Mouse (Mus musculus) hindbrain, embryonic 15.5 days (tissue): ENCODE measurements around the gene Lrp10. TPM values are rescaled to one million over a fixed set of nuclear protein-coding genes. Genes with fewer than 3 reads are reported as not detected.

Source experiments
- ATAC-seq: fragments of 200-750 bp; cut with Nextera tagmentation; 2 replicates; pipeline ENCODE4 v1.8.0; 2017; ENCODE audit warnings: low read depth, moderate number of reproducible peaks, moderate TSS enrichment; ENCODE audit not compliant: low FRiP score
- H3K27ac ChIP-seq: fragments of 300-500 bp; sonication (generic); replicated peaks from 2 replicates; pipeline ENCODE4 v1.5.1; 2015; ENCODE audit warnings: mild to moderate bottlenecking, inconsistent platforms
- H3K27me3 ChIP-seq: fragments of 300-500 bp; sonication (generic); 2 replicates; pipeline ENCODE4 v1.6.1; 2015; ENCODE audit warnings: control low read depth, inconsistent platforms
- H3K36me3 ChIP-seq: fragments of 300-500 bp; sonication (generic); 2 replicates; pipeline ENCODE4 v1.6.1; 2015; ENCODE audit warnings: control low read depth, inconsistent platforms
- H3K4me1 ChIP-seq: fragments of 300-500 bp; sonication (generic); replicated peaks from 2 replicates; pipeline ENCODE4 v1.6.1; 2015; ENCODE audit warnings: control low read depth, inconsistent platforms
- H3K4me2 ChIP-seq: fragments of 300-500 bp; sonication (generic); 2 replicates; pipeline ENCODE4 v1.6.1; 2015; ENCODE audit warnings: moderate library complexity, mild to moderate bottlenecking, inconsistent platforms
- H3K4me3 ChIP-seq: fragments of 300-500 bp; sonication (generic); 2 replicates; pipeline ENCODE4 v1.5.1; 2015; ENCODE audit warnings: mild to moderate bottlenecking, inconsistent platforms
- H3K9ac ChIP-seq: fragments of 300-500 bp; sonication (generic); 2 replicates; pipeline ENCODE4 v1.6.1; 2015; ENCODE audit warnings: inconsistent platforms
- H3K9me3 ChIP-seq: fragments of 300-500 bp; sonication (generic); 2 replicates; pipeline ENCODE4 v1.6.1; 2016; ENCODE audit warnings: control low read depth, inconsistent platforms
- whole genome bisulfite sequencing: fragments of 180-500 bp; shearing (Covaris S2); methylation state at CpG from one replicate; pipeline ENCODE4 v1.1.7; 2015; 5-methylcytosine and 5-hydroxymethylcytosine counted together
- polyA plus RNA-seq: library from polyadenylated mRNA; unstranded; fragments of >200 nt; fragmentation: Nextera tagmentation; extraction: Ambion mirVana; gene quantifications from 2 replicates; pipeline ENCODE4 v1.2.1, GENCODE M21; 2015

Gene Lrp10
- polyA plus RNA-seq, 1 experiment from 2014 or later, result 34.3 TPM

GRCm38 (mm10) chr14:54439155-54439554 lies 24.8 kb upstream of the Lrp10 start:
- H3K4me3 ChIP-seq, result no peak overlapping the region
- no peak overlapping the region for H3K27ac ChIP-seq
- no peak for ATAC-seq
- H3K4me1 ChIP-seq, result peaks cover 2% of the 10 kb centered on the region; the same call in 1 of the 2 replicates
- H3K9me3 ChIP-seq, result no peaks in the 10 kb centered on the region
- no peaks in the 10 kb centered on the region for H3K36me3 ChIP-seq
- no peak overlapping the region for H3K4me2 ChIP-seq
- no peaks in the 10 kb centered on the region for H3K27me3 ChIP-seq
- no peak overlapping the region for H3K9ac ChIP-seq
- 84% methylated on average over 12 of the region's 12 CpGs for WGBS

GRCm38 (mm10) chr14:54439610-54440009 lies 24.3 kb upstream of the Lrp10 start:
- Histone ChIP-seq H3K9me3 (no peaks in the 10 kb centered on the region), H3K4me2 (no peak overlapping the region), H3K27ac (no peak overlapping the region), H3K4me1 (no peaks in the 10 kb centered on the region), H3K9ac (no peak overlapping the region), H3K36me3 (no peaks in the 10 kb centered on the region), H3K4me3 (no peak overlapping the region), H3K27me3 (no peaks in the 10 kb centered on the region)
- WGBS, result 67% methylated on average over 7 of the region's 7 CpGs
- no peak for ATAC-seq

- H3K4me3 ChIP-seq, result no peak overlapping the region
- ATAC-seq, result no peak
- H3K4me2 ChIP-seq, result no peak overlapping the region
- 94% methylated on average over 14 of the region's 14 CpGs for WGBS
- no peak overlapping the region for H3K27ac ChIP-seq
- H3K4me1 ChIP-seq, result no peaks in the 10 kb centered on the region
- no peaks in the 10 kb centered on the region for H3K27me3 ChIP-seq
- H3K9me3 ChIP-seq, result no peaks in the 10 kb centered on the region
- no peak overlapping the region for H3K9ac ChIP-seq
- H3K36me3 ChIP-seq, result no peaks in the 10 kb centered on the region
Observed at GRCm38 (mm10) chr14:54440538-54440937, 23.4 kb upstream of the Lrp10 start.

- no peak for ATAC-seq
- no peak overlapping the region for H3K4me2 ChIP-seq
- no peaks in the 10 kb centered on the region for H3K9me3 ChIP-seq
- no peaks in the 10 kb centered on the region for H3K27me3 ChIP-seq
- WGBS, result 76% methylated on average over 4 of the region's 4 CpGs
- no peaks in the 10 kb centered on the region for H3K36me3 ChIP-seq
- H3K9ac ChIP-seq, result no peak overlapping the region
- no peak overlapping the region for H3K4me3 ChIP-seq
- H3K4me1 ChIP-seq, result no peaks in the 10 kb centered on the region
- no peak overlapping the region for H3K27ac ChIP-seq
Observed at GRCm38 (mm10) chr14:54441365-54441764, 22.6 kb upstream of the Lrp10 start.

GRCm38 (mm10) chr14:54442548-54442947 lies 21.4 kb upstream of the Lrp10 start:
- no peak overlapping the region for H3K9ac ChIP-seq
- H3K9me3 ChIP-seq, result no peaks in the 10 kb centered on the region
- no peaks in the 10 kb centered on the region for H3K27me3 ChIP-seq
- H3K27ac ChIP-seq, result no peak overlapping the region
- H3K4me2 ChIP-seq, result no peak overlapping the region
- no peak overlapping the region for H3K4me3 ChIP-seq
- H3K4me1 ChIP-seq, result no peaks in the 10 kb centered on the region
- 85% methylated on average over 3 of the region's 3 CpGs for WGBS
- no peak for ATAC-seq
- no peaks in the 10 kb centered on the region for H3K36me3 ChIP-seq

- Histone ChIP-seq H3K4me1 (no peaks in the 10 kb centered on the region), H3K27ac (no peak overlapping the region), H3K9me3 (no peaks in the 10 kb centered on the region), H3K4me3 (no peak overlapping the region), H3K27me3 (no peaks in the 10 kb centered on the region), H3K9ac (no peak overlapping the region), H3K4me2 (no peak overlapping the region), H3K36me3 (no peaks in the 10 kb centered on the region)
- WGBS, result 29% methylated on average over 3 of the region's 3 CpGs
- no peak; the same call in 1 of the 2 replicates for ATAC-seq
Observed at GRCm38 (mm10) chr14:54443196-54443595, 20.7 kb upstream of the Lrp10 start.

- no peaks in the 10 kb centered on the region for H3K9me3 ChIP-seq
- H3K4me2 ChIP-seq, result no peak overlapping the region
- H3K4me3 ChIP-seq, result no peak overlapping the region
- H3K9ac ChIP-seq, result no peak overlapping the region
- H3K4me1 ChIP-seq, result no peaks in the 10 kb centered on the region
- no peak for ATAC-seq
- H3K36me3 ChIP-seq, result no peaks in the 10 kb centered on the region
- H3K27me3 ChIP-seq, result no peaks in the 10 kb centered on the region
- WGBS, result 67% methylated on average over 15 of the region's 15 CpGs
- H3K27ac ChIP-seq, result no peak overlapping the region
Observed at GRCm38 (mm10) chr14:54443712-54444618, 20.0 kb upstream of the Lrp10 start.

GRCm38 (mm10) chr14:54445476-54445875 lies 18.5 kb upstream of the Lrp10 start:
- H3K36me3 ChIP-seq, result no peaks in the 10 kb centered on the region
- no peaks in the 10 kb centered on the region for H3K27me3 ChIP-seq
- no peak overlapping the region for H3K27ac ChIP-seq
- no peak overlapping the region for H3K9ac ChIP-seq
- H3K9me3 ChIP-seq, result no peaks in the 10 kb centered on the region
- 64% methylated on average over 3 of the region's 3 CpGs for WGBS
- ATAC-seq, result no peak
- no peak overlapping the region for H3K4me3 ChIP-seq
- H3K4me2 ChIP-seq, result no peak overlapping the region
- no peaks in the 10 kb centered on the region for H3K4me1 ChIP-seq

- Histone ChIP-seq H3K27ac (no peak overlapping the region), H3K4me1 (no peaks in the 10 kb centered on the region), H3K27me3 (no peaks in the 10 kb centered on the region), H3K9me3 (no peaks in the 10 kb centered on the region), H3K4me2 (no peak overlapping the region), H3K9ac (no peak overlapping the region), H3K4me3 (no peak overlapping the region), H3K36me3 (no peaks in the 10 kb centered on the region)
- WGBS, result 89% methylated on average over 9 of the region's 9 CpGs
- ATAC-seq, result no peak
Observed at GRCm38 (mm10) chr14:54453566-54453965, 10.4 kb upstream of the Lrp10 start.

- no peaks in the 10 kb centered on the region for H3K36me3 ChIP-seq
- no peak overlapping the region for H3K9ac ChIP-seq
- 83% methylated on average over 11 of the region's 11 CpGs for WGBS
- no peak overlapping the region for H3K27ac ChIP-seq
- no peak overlapping the region for H3K4me2 ChIP-seq
- no peaks in the 10 kb centered on the region for H3K4me1 ChIP-seq
- no peak overlapping the region for H3K4me3 ChIP-seq
- no peak for ATAC-seq
- H3K27me3 ChIP-seq, result no peaks in the 10 kb centered on the region
- no peaks in the 10 kb centered on the region for H3K9me3 ChIP-seq
Observed at GRCm38 (mm10) chr14:54454669-54455528, 9.0 kb upstream of the Lrp10 start.

GRCm38 (mm10) chr14:54457907-54458569 lies 5.9 kb upstream of the Lrp10 start:
- Histone ChIP-seq H3K27ac (no peak overlapping the region), H3K9me3 (no peaks in the 10 kb centered on the region)
- WGBS, result 86% methylated on average over 14 of the region's 14 CpGs

GRCm38 (mm10) chr14:54462146-54462545 lies 1.8 kb upstream of the Lrp10 start:
- no peak overlapping the region for H3K4me3 ChIP-seq
- no peak overlapping the region for H3K9ac ChIP-seq
- H3K4me2 ChIP-seq, result no peak overlapping the region
- peaks cover 16% of the 10 kb centered on the region for H3K4me1 ChIP-seq
- H3K36me3 ChIP-seq, result no peaks in the 10 kb centered on the region
- WGBS, result 85% methylated on average over 4 of the region's 4 CpGs
- H3K27ac ChIP-seq, result no peak overlapping the region
- H3K9me3 ChIP-seq, result no peaks in the 10 kb centered on the region
- ATAC-seq, result no peak
- H3K27me3 ChIP-seq, result no peaks in the 10 kb centered on the region

More at GRCm38 (mm10) chr14:54457907-54458569, 5.9 kb upstream of the Lrp10 start:
- ATAC-seq, result no peak
- Histone ChIP-seq H3K27me3 (no peaks in the 10 kb centered on the region), H3K4me1 (no peaks in the 10 kb centered on the region), H3K9ac (no peak overlapping the region), H3K36me3 (no peaks in the 10 kb centered on the region), H3K4me2 (no peak overlapping the region), H3K4me3 (no peak overlapping the region)
